Mouse (Mus musculus): Measurements from ENCODE around the gene Scgb2b17. TPM values are rescaled to one million over a fixed set of nuclear protein-coding genes. Genes with fewer than 3 reads are reported as not detected.

Gene Scgb2b17
- total RNA-seq (2023): not detected

GRCm38 (mm10) chr7:33056461-33056860, at the start of gene Scgb2b17:
Gene Scgb2b17, minus strand, starts transcription at chr7:33056561.

GRCm38 (mm10) chr7:33063149-33063548, 6.8 kb upstream of the Scgb2b17 start, which contains the start of gene Scgb1b17:
Gene Scgb1b17, plus strand, starts transcription at chr7:33063449.

Other genes starting within 250 kb of the Scgb2b17 start
- gene Scgb2b15, start 226.9 kb downstream of the Scgb2b17 start, total RNA-seq (2023): not detected
- not detected for gene Scgb1b15, start 220.0 kb downstream of the Scgb2b17 start, total RNA-seq (2023)
- not detected for gene Scgb1b17, start 6.9 kb upstream of the Scgb2b17 start, total RNA-seq (2023)
- not detected for gene Scgb2b18, start 117.3 kb upstream of the Scgb2b17 start, total RNA-seq (2023)
- not detected for gene Scgb1b18, start 129.0 kb upstream of the Scgb2b17 start, total RNA-seq (2023)
- gene Scgb2b19, start 223.8 kb upstream of the Scgb2b17 start, total RNA-seq (2023): not detected
- not detected for gene Scgb1b19, start 230.7 kb upstream of the Scgb2b17 start, total RNA-seq (2023)